Mouse (Mus musculus) left cerebral cortex, postnatal 36 days (tissue): ENCODE measurements around the gene Rnf180. TPM values are rescaled to one million over a fixed set of nuclear protein-coding genes. Genes with fewer than 3 reads are reported as not detected.

Experiments used
- DNase-seq, 2 experiments: peaks; one replicate each; pipeline ENCODE4 v3.0.0; 2021 to 2022; ENCODE audit warnings: low spot score in 2 of 2, mixed read lengths in 1 of 2
- intact Hi-C: fragments of 180-260 bp; cut with DNase I; formaldehyde crosslinking; loops from one replicate; pipeline ENCODE4 v1.15.1; 2025
- total RNA-seq, 2 experiments: library from RNA; stranded (reverse); gene quantifications; 2 replicates each; pipeline ENCODE4 v1.2.3; 2021

Gene Rnf180
- total RNA-seq, 2 experiments from 2014 or later: 18.6 to 19.3 TPM

DNA sequence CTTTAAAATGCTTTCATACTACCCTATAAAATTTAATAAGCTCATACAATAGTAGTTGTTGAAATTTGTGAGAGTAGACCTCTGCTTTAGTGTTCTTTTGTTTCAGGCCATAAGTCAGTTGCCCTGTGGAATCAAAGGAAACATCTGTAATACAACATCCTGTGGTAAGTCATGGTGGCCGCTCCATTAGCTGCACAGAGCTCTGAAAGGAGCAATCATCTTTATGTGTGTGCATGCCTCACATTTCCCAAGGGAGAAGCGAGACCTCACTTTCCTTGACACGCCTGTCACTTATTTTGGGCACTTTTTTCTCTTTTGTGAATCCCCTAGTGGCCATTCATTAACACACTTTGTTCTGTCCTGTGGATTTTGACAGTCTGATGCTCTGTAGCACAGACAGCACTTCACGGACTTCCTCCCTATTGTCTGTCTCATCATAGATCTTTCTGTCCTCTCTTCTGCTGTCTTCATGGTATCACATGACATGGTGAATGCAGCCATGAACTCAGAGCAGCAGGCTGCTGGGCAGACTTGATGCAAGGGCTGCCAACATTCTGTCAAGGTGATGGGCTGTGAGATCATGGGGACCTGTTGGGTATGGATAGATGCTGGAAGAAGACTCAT, 146.7 kb downstream of the Rnf180 start:
- intact Hi-C loops: no loop called here

GRCm38 (mm10) chr13:105146827-105147226, 147.8 kb downstream of the Rnf180 start:
- no peak for DNase-seq
- intact Hi-C loops: no loop called here

More for the DNA sequence above, 146.7 kb downstream of the Rnf180 start:
- DNase-seq: no peak

DNA sequence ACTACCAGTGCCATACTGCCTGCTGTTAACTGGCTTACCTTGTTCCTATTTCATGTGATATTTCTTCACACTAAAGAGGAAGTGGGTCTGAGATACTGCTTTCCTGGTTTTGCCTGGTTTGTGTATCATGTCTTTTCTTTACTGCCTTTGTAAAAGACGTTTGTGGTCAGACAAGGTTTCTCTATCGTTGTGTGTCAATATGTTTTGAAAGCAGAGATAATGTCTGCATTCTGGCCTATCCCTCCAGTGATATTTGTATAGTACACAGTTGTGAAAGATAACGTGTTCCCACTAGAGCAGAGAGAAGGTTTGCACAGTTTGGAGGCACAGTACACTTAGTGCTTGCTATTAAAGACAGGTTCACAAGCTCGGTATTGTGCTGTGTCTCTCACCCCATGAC, 154.7 kb downstream of the Rnf180 start:
- intact Hi-C loops: no loop called here

DNA sequence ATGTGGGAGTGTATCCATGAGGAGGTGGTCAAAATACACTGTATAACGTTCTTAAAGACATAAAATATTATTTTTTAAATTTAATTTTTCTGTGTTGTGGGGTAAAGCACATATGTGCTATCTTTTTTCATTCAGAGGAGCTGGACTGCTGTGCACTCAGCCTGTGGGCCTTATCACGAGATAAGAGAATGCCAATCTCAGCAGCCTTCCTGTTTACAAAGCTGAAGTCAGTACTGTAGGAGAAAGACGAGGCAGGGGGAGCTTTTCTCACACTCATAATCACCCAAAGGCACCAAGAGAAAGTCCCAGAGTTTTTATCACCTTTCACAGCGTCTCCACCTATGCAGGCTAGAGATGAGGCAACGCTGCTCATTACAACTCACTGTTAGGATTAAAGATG, 160.2 kb downstream of the Rnf180 start:
- no peak for DNase-seq

More for the DNA sequence above, 154.7 kb downstream of the Rnf180 start:
- no peak for DNase-seq

GRCm38 (mm10) chr13:105132776-105133175, 161.8 kb downstream of the Rnf180 start:
- DNase-seq: no peak
- intact Hi-C loops: no loop called here

More for the DNA sequence above, 160.2 kb downstream of the Rnf180 start:
- intact Hi-C loops: no loop called here

GRCm38 (mm10) chr13:105132370-105132769, 162.2 kb downstream of the Rnf180 start:
- intact Hi-C loops: no loop called here
- no peak for DNase-seq

DNA sequence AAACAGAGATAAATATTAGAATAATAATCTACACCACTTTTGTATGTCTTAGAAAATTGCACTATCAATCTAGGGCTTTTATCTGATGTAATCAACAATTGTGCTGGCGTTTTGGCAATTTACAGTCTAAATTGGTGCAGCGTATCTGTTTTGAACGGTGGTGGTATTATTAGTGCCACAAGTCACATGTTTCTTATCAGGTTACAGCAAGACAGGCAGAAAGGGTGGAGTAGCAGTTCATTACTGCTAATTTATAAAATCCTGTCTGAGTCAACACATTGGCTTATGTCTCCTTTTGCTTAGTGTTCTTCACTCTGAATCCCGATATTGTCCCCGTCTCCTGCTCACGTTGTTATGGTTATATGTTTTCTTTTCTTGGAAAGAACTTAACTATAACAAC, 164.5 kb downstream of the Rnf180 start:
- no peak for DNase-seq
- intact Hi-C loops: no loop called here

DNA sequence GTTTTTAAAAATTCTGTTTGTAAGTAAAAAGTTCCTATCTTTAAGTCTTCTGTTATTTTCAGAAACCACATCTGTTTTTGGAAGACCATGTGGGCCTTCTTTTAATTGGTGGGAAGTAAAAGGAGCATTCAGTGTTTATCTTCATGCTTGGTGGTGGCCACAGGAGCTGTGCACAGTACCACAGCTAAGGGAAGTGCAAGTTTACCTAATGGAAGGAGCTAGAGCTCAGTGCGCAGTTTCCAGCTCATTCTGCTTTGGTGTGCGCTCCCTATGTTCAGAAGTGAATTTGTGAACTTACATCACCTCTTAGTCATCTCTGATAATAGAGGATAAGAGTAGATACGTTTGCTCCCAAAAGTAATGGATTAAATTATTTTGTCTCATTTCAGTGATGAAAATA, 172.5 kb downstream of the Rnf180 start:
- intact Hi-C loops: no loop called here
- DNase-seq: no peak

GRCm38 (mm10) chr13:105121617-105122016, 173.0 kb downstream of the Rnf180 start:
- DNase-seq: no peak
- intact Hi-C loops: no loop called here

DNA sequence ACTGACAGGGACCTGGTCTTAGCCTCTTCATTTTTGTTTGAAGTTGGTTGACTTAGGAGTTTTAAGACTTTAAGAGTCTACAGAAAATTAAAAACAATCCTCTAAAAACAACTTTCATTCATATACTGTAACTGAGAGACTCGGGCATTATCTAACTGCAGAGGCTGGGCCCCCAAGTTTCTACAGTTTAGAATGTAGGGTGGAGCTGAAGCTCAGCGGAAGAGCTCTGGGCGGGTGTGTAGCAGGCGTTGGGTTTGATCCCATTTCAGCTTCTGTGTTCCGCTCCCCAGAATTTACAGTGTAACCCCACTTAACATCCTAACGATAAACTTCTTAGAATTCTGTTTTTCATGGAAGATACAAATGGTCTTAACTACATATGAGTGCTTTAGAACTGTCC, 183.0 kb downstream of the Rnf180 start:
- intact Hi-C loops: no loop called here
- DNase-seq: no peak

DNA sequence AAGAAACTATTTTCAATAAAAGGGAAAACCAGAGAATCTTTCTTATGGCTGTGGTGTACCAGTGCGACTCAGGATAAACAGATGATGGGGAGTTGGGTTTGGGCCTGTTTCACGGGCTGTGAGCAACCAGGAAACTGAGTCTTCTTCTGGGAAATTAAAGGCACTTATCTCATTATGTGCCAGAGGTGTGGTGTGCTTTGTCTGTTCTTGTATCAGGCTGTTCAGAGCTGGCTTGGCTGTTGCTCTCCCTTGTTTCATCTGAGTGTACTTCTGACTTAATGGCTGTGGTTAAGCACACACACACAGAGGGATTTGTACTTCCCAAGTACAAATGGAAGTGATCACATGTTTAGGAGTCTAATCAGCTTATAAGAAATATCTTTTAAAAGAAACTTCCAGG, 190.2 kb downstream of the Rnf180 start:
- DNase-seq: no peak
- intact Hi-C loops: no loop called here

GRCm38 (mm10) chr13:105100705-105101104, 193.9 kb downstream of the Rnf180 start:
- no peak for DNase-seq
- intact Hi-C loops: no loop called here

DNA sequence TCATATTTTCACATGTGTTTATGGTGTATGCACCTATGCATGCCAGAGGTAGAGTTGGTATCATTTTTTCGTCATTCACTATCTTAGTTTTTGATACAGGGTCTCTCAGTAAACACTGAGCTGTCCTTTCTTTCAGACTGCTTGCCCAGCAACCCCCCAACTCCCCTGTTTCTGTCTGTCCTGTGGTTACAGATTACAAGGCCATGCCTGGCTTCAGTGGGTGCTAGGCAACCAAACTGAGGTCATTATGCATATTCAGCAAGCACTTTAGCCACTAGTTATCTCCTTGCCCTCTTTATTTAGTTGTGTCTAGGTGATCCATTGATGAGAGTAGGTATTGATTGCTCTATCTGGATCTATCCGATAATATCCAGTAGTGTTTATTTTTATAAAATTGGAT, 198.3 kb downstream of the Rnf180 start:
- intact Hi-C loops: no loop called here
- no peak for DNase-seq

GRCm38 (mm10) chr13:105089276-105089675, 205.3 kb downstream of the Rnf180 start:
- DNase-seq: no peak
- intact Hi-C loops: no loop called here

DNA sequence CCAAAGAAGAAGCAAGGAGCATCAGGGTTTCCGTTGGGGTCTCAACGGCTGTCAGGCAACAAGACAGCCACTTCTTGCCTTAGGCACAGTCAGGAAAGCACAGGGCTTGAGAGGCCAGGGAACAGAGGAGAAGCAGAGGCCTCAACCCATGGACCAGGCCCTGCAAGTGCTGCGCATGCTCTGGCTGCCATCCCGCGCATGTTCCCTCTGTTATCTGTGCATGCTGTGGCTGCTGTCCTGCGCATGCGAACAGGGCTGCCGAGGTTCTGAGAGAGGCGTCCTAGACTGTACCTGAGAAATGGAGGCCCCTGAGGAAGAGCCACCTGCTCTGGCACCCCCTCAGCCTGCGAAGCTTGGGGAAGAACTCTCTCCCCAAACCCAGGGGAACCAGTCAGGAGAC, 212.8 kb downstream of the Rnf180 start, which contains the start of gene 4933425L06Rik:
4933425L06Rik (plus strand) TSS at position 261 of the 400 bp plus-strand sequence.
- intact Hi-C loops: no loop called here

More for the DNA sequence above, 212.8 kb downstream of the Rnf180 start, which contains the start of gene 4933425L06Rik:
- DNase-seq: no peak

Other genes with a start within 250 kb of the Rnf180 start
- 100 to 1,000 TPM; 162 to 169 TPM for gene Rgs7bp, start 239.9 kb downstream of the Rnf180 start, total RNA-seq
- gene 4933425L06Rik, start 212.7 kb downstream of the Rnf180 start, total RNA-seq: not detected
- 10 to 100 TPM; 12.7 to 15.2 TPM for gene Htr1a, start 148.8 kb upstream of the Rnf180 start, total RNA-seq